Mouse (Mus musculus) retina, postnatal 7 days (tissue): ENCODE data around the gene Lypd4.
A peak's percentile ranks its signal among the peaks of the same experiment; 100 is the strongest.

Experiments
- DNase-seq: peaks from one replicate; pipeline ENCODE4 v3.0.0-alpha.2; 2012; ENCODE audit warnings: low read depth, low spot score

Lypd4 gene

DNA sequence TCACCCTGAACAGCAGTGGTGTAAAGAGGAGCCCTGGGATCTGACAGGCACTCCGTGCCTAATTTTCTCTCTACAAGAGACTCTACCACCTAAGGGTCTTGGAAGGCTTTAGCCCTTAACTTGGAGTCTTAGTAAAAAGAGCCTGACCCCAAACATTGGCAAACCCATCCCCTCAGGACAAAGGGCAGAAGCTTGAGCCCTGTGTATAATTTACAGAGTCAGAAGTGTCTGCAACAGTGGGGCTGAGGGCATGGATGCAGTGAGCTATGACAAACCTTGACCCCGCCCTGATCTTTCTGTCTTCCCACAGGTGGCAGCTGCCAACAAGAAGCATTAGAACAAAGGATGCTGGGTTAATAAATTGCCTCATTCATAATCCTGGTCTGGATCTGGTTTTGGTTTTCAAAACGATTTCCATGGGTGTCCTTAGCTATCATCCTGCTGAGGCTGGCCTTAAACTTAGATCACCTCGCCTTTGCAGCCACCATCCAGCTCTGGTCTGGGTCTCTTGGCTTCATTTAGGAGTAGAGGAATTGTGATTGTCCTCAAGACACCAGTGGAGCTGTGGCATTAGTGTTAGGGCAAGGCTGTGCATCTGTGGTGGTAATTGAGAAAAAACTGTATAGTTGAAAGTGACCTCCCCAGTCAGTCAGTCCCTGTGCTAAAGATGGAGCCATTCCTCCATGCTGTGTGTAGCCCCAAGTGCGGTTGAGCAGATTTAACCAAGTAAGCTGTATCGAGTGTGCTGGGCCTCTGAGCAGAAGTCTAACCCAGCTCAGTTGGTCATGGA is 19.9 kb upstream of the Lypd4 start:
- DNase-seq: no peak

DNA sequence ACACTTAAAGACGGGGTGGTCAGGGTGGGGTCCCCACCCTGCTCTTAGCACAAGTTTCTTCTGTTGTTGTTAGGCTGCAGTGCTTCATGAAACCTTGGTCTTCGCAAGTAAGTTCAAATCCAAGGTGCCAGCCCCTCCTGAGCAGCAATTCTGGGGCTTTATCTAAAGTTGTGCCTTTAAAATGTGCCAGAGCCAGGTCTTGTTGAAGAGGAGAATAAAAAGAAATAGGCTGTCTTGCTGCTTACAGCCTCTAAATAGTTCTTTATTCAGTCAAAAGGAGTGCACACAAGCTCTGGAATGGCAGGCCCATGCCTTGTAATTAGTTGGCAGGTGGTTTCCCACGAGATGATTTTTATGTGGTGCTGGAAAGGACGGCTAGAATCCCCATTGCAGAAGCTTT is 17.4 kb upstream of the Lypd4 start:
- no peak for DNase-seq

DNA sequence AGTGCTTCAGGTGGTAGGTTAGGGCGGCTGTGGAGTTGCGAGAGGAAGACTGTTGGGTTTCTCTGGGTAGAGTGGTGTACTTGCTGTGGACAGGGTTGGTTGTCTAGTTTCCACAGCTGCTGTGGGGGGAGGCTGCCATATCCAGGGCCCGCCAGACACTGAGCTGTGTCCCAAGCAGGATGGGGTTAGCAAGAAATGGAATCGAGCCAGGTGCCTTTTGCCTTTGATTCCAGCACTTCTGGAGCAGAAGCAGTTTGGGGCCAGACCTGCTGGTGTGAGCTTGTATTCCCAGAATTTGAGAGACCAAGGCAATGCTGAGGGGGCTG is 16.5 kb upstream of the Lypd4 start:
- DNase-seq: no peak

DNA sequence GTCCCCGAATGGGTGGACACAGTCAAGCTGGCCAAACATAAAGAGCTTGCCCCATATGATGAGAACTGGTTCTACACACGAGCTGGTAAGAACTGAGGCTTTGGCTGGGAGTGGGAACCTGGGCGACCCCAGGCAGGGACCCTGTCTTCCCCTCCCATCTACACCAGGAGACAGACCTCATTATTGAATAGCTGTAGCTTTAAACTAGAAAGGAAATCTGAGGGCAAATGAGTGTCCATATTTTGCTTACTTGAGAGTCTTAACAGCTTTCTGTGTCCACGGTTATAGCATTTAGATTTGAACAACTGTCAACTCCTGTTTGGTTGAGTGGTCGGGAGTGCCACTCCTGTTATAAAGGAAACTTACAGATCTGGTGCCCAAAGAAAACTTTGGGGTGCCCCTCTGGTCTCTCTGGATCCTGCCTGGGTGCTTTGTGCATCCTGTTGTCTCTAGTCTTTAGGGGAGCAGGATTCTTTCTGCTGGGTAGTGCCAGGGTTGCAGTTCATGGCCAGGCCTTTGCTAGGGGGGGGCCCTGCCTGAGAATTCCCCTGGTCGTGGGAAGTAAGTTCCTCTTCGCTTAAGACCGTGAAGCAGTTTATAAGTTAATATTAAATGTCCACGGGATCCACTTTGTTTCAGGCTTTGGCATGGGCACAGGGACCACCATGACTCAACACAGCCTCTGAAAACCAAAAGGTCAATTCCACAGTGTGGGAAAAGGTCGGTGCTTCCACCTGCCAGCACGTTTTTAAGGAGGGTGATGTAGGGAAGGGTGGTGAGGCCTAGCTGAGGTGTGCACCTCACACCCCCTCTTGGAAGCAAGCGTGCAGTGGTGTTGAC is 15.9 kb upstream of the Lypd4 start:
- no peak for DNase-seq

DNA sequence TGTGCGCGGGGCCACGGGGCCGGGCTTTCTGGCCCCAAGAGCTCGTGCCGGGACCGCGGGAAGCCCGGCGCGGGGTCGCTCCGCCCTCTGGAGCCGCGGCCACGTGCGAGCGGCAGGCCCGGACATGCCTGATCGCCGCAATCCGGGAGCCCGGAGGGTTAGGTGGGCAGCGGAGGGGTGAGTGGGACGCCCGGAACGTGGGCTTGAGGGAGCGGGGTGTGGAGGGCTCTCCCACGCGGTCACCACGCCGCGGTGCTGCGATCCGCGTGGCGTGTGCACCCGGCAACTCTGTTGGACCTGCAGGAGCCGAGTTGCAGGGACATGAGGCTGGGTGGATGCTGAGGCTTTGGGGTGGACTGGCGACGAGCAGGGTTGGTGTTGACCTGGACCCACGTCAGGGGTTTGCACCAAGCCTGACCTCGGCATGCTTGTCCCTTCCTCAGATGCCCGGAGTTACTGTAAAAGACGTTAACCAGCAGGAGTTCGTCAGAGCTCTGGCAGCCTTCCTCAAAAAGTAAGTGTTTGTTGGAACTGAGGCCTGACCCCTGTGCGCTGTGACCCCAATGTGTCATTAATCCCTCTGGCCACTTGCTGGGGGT is 15.1 kb upstream of the Lypd4 start:
- DNase-seq: no peak

DNA sequence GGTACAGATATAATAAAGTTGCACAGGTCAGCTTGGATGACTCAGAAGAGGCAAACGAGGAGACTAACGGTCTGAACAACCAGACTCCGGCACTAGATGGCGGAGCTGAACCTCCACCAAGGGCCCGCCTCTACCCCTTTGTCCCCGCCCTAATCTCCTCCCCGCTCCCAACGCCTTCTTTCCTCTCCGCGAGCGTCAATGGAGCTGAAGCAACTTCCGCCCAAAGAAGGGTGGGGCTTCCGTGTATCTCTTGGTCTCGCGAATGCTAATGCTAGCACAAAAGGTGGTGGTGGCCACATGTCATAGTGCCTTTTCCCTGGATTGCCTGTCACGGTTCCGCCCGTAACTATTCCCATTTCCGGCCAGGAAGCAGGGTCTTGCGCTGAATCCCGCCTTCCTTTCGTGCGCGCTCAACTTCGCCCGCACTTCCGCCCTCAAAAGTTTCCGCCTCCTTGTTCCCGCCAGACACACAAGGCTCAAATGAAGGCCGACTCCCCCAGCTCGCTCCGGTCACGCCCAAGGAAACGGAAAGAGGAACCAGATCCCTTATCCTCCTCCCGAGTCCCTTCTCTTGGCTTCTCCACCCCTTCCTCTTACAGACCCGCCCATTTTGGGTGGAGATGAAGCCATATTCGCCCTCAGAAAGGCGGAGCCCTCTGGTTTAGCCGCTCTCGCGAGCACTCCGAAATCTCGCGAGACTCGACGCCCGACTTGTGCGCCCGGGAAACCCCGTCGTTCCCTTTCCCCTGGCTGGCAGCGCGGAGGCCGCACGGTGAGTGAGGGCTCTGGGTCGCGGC is 14.4 kb upstream of the Lypd4 start, which contains the start of gene Rps19:
Rps19 (plus strand) TSS at position 476 of the 797 bp plus-strand sequence.
- DNase-seq: peak; percentile 100

DNA sequence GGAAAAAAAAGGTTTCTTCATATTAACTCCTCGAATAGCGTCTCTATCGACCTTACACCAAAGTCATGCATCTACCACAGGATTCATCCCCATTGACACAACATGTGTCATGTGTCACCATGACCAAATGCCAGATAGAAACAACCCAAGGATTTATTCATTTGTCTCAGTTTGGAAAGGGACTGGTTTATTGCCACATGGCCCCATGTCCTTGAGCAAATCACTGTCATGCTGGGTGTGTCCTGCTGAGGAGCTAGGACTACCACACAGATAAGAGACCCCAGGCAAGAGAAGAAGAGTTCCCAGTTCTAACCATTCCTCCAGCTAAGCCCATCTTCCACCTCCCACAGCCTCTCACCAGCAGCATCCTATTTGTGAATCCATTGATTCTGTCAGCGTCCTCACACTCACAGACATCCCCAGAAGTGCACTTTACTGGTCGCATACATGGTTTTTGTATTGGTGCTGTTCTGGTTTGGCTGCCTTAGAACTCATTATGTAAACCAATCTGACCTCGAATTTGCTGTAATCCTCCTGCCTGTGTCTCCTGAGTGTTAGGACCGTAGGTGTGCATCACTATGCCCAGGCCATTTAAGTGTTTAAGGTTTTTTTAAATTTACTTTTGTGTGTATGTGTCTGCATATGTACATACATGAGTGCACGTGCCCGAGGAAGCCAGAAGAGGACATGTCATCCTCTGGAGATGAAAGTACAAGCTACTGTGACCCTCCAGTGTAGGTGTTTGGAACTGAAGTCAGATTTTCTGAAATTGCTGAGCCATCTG is 12.9 kb upstream of the Lypd4 start:
- no peak for DNase-seq

DNA sequence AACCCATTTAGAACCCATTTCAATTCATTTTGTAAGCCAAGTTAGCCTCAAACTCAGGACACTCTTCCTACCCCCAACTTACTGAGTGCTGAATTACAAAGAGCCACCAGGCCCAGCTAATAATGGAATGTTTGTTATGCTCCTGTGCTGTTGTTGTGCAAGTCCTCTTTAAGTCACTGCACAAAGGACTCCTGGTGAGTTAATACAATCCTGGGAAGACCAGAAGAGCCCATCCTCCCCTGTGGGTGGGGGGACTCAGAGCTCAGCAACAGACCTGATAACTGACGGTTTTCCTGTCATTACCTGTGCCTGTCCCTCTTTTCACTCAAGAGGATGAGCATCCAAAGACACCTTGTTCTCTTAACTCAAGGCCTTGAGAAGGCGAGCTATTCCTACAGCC is 9.9 kb upstream of the Lypd4 start:
- DNase-seq: no peak

DNA sequence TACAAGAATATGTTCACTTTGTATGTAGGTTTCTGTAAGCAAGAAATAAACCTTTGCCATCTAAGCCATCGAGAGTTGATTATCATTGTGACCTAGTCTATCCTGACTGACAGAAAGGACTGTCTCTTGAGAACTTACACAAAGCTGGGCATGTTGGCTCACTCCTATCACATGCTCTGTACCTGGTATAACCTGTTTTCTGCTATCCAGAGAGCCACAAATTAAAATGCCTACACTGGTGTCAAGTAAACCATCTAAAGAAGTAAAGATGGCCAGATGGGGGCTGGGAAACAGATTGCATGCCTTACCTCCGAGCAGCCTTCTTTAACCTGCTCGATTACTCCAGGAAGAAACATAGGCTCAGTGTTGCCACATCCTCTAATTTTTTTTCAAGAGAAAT is 7.8 kb upstream of the Lypd4 start:
- no peak for DNase-seq

DNA sequence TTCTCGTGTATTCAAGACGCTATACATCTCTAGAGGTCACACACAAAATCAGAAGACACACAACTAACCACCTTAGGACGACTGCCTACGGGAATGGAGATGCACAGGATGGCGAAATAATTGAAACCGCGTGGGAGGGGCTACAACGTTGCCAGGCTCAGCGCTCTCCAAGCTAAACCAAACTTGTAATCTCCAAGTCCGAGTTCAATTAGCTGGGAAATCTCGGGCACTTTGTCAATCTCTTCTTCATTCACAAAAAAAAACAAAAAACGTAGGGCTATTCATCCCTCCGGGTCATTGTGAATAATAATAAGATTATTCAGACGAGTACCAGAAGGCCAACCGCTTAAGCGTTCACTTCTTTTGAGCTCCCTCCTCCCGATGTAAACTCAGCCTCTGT is 661 bp downstream of the Lypd4 start:
- no peak for DNase-seq

DNA sequence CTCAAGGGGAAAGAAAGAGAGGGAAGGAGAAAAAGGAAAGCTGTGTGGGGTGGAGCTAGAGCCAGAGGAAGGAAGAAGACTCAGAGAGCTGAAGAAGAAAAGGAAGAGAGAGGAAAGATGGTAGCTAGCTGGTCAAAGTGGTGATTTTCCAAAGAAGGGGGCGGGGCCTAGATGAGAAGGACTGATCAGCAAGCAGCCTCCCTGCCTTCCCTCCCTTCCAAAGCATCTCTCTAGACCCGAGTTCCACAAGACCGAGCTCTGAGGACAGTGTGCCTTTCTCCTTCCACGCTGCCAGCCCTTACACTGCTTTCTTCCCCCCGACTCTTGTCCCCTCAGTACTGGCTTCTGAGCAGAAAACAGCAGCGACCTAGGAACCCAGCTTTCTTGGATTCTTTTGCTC is 5.6 kb downstream of the Lypd4 start:
- no peak for DNase-seq

DNA sequence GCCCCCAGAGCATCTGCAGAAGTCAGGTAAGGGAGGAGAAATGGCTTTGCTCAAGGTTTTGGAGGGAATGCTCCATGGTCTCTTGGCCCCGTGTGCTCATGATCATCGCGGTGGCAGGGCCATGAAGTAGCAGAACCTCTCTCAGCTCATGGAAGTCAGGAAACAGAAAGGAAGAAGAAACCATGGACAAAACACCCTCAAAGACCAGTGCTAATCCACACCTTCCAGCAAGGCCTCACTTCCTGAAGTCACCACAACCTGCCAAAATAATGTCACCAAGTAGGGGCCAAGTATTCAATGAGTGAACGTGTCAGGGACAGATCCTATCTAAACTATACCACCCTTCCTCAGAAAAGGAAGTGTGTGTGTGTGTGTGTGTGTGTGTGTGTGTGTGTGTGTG is 6.9 kb downstream of the Lypd4 start:
- DNase-seq: no peak

DNA sequence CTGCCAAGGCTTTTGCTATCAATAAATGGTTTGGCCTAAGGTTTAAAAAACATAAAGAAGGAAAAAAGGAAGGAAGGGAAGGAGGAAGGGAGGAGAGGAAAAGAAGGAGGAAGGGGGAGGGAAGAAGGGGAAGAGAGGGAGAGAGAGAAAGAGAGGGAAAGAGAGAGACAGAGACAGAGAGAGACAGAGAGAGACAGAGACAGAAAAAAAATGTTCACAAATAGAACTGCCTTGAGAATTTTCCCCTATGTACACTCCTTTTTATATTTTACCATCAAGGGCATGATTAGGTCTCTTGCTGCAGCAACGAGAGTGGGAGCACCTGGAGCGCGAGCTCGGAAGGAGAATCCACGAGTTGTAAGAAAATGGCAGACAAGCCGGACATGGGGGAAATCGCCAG is 7.8 kb downstream of the Lypd4 start, which contains the start of gene Gm9844:
Gm9844 (plus strand) TSS at position 301 of the 400 bp plus-strand sequence.
- DNase-seq: no peak

DNA sequence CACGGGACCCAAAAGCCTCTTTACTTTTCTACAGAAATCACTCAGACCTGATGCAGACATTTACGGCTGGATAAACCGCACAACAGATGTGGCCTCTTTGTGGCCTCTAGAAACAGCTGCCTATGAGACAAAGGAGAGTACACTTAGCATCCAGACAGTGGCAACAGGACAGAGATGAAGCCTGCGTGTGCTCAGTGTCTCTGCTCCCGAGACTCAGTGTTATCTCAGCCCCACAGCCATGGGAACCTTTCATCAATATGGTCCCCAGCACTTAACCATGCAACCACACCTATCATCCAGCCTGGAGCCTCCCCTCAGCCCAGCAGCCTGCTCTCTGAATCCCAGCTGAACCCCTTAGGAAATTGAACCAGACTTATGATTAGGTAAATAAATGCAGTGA is 10.5 kb downstream of the Lypd4 start:
- no peak for DNase-seq

DNA sequence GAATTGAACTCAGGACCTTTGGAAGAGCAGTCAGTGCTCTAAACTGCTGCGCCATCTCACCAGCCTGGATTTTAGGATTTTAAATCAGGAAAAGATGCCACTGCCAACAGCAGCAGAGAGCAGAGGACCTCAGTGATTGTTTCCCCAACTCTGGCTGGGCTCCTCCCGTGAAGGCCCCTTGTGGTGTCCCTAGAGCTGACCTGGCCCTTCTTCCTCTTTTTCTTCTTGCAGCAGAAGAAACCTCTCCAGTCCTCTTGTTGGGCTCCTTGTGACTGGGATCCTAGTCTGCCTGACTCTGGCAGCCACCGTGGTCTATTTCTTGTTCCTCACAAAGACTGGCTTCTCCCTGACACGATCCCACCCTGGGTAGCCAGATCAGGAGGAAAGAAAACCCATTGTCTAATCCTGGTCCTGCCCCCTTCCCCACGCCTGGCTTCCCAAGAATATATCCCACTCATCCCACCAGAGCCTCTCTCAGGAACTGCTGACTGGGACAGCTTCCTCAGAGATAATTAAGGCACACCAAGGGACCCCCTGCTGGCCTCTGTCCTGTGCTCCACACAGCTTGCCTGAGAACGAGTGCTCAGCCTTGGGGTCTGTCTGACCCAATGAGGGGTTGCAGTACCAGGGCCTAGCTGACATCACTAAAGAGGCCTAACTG is 13.2 kb downstream of the Lypd4 start:
- DNase-seq: no peak

DNA sequence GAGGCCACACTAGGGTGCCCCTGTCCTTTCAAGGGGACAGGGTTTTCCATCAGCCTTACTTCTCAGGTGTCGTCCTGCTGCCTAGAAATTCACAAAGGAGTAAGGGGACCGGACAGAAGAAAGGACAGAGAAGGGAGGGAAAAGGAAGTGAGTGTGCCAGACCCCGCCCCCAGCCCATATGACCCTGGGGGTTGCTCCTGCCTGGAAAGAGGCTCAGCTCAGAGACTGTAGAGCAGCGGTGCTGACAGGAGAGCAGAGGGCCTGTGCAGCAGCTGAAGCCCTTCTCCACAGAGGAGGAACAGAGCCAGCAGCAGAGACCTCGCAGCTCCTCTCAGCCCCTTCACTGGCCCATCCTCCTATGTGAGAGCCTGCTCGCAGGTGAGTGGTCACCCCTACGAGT is 16.0 kb downstream of the Lypd4 start:
- DNase-seq: no peak

DNA sequence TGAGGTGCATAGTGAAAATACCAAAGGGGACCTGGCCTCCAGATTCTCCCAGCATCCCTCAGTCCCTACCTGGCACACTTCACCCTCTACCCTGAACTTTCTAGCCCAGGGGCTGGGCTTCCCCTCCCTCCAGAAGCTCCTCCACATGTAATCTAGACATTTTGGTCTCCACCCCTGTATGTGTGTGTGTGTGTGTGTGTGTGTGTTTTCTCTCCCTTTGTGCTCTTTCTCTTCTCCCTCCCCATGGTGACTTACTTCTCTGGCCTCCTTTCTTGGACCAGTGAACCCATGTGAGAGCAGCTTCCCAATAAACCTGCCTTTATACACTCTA is 16.5 kb downstream of the Lypd4 start:
- DNase-seq: no peak

DNA sequence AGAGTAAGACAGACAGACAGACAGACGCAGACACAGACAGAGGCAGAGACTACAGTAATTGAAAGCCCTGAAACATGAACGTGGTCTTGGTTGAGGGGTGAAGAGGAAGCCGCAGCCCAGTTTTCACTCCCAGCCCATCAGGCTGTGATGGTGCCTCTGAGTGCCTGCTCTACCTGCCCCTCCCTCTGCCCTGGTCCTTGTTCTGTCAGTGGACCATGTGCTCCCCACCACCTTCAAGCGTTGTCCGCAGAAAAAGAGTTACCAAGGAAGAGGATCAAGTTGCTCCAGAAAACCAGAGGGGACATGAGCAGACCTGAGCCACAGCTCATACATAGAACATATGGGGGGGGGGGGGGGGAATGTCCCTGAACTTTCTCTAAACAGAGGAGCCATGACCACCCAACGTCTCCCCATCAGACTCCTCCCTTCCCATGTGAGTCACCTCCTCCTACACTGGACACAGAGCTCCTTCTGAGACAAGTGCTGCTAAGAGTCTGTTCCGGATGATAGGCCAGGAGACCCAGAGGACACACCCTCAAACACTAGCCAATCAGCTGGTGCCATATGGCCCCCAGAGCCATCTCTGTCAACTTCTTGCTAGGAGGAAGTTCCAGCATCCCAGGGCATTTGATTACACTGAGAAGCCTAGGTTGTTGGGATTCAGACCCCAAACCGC is 17.0 kb downstream of the Lypd4 start:
- DNase-seq: no peak

DNA sequence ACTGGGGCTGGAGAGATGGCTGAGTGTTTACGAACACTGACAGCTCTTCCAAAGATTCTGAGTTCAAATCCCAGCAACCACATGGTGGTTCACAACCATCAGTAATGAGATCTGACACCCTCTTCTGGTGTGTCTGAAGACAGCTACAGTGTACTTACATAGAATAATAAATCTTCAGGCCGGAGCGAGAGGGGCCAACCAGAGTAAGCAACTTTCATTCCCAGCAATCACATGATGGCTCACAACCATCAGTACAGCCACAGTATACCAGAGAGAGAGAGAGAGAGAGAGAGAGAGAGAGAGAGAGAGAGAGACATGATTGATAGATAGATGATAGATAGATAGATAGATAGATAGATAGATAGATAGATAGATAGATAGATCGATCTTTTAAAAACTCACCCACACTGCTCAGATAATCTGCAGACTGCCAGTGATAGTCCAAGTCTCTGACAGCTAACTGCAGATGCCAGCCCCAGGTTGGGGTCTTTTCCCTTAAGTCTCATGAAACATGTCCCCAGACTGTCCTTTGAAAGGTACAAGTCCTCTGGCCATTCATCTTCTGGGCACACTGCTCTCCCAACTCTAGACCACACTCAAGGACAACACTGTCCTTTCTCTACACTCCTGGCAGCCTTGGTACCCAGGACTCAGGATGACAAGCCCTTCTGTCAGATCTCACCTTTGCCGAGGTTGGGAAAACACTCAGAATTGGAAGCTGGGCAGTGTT is 18.0 kb downstream of the Lypd4 start:
- no peak for DNase-seq
